Mouse (Mus musculus) urinary bladder, postnatal 25 days (tissue): ENCODE measurements around the gene Ralbp1.

ENCODE experiments used
- DNase-seq: peaks from one replicate; pipeline ENCODE4 v3.0.0; 2022; ENCODE audit warnings: low spot score

Ralbp1 gene

DNA sequence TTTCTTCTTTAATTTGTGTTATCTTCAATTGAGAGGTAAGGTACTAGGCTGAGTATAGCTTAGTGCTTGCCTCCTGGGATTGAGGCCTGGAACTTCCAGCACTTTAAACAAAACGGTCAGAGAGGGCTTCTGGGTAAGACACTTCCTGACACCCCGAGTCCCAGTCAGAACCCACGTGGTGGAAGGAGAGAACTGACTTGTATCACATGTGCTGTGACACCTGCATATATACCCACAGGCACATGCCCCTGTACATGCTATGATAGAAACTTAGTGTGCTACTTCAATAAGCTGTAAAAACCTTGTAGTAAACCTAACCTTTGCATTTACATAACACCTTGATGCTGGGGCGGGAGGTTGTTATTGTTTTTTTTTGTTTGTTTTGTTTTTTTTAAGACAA is 87.2 kb downstream of the Ralbp1 start:
- DNase-seq, result no peak
